ENCODE assay signal across 24 mouse cellular contexts in the genomic region with DNA sequence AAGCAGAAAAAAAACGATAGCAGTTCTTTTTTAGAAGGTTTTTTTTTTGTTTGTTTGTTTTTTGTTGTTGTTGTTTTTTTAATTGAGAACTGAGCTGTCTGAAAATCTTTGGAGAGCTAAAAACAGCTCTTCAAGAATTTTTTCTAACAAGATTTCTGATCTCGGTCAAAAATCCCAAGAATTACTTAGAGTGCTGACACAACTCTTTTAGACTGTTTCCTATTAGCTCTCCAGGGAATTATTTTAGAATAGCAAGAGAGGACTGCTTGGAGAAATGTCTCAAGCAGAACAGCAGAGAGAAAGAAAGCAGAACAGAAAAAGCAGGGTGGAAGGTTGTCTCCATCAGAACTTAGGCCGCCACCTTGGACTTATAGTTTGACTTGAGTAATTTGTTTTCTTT.
"Had no signal": no experiment of that assay in that cellular context is flagged by ENCODE, and none has a peak within 500 bp of the region (broad histone marks: within the 10 kb centered on the region; RNA-seq: fewer than 3 reads in every experiment).

No protein-coding gene starts in this region.

- H3K27ac ChIP-seq: layer of hippocampus, adult 2 months; limb, embryonic 10.5 days; limb, embryonic 13.5 days; liver, embryonic 12.5 days; liver, embryonic 15.5 days; lung, embryonic 15.5 days; midbrain, embryonic 10.5 days; neural tube, embryonic 12.5 days; neural tube, embryonic 15.5 days; stomach, postnatal 0 days had no signal

- H3K4me3 ChIP-seq: layer of hippocampus, adult 2 months; limb, embryonic 10.5 days; limb, embryonic 13.5 days; liver, embryonic 12.5 days; liver, embryonic 15.5 days; lung, embryonic 15.5 days; megakaryocyte, embryonic 14.5 days; midbrain, embryonic 10.5 days; neural tube, embryonic 12.5 days; neural tube, embryonic 15.5 days had no signal

- H3K4me1 ChIP-seq: limb, embryonic 10.5 days; limb, embryonic 13.5 days; liver, embryonic 12.5 days; liver, embryonic 15.5 days; lung, embryonic 15.5 days; megakaryocyte, embryonic 14.5 days; midbrain, embryonic 10.5 days; neural tube, embryonic 12.5 days; neural tube, embryonic 15.5 days had no signal

- DNase-seq: layer of hippocampus, adult 9-11 months; liver; lung, adult 18-20 months; lung, postnatal 10 days; lung, postnatal 36 days; midbrain, embryonic 14.5 days; right cerebral cortex, adult 18-20 months; right cerebral cortex, postnatal 14 days; right cerebral cortex, postnatal 4 days; thymus, adult 2 months; thymus, postnatal 14 days; thymus, postnatal 4 days had no signal

- ATAC-seq: intestine, postnatal 0 days; liver, embryonic 12.5 days had no signal

- H3K27me3 ChIP-seq: liver, embryonic 12.5 days; liver, embryonic 15.5 days; lung, embryonic 15.5 days; megakaryocyte, embryonic 14.5 days; neural tube, embryonic 12.5 days; neural tube, embryonic 15.5 days had no signal

- H3K9me3 ChIP-seq: limb, embryonic 10.5 days; liver, embryonic 12.5 days; liver, embryonic 15.5 days; lung, embryonic 15.5 days; midbrain, embryonic 10.5 days; neural tube, embryonic 12.5 days; neural tube, embryonic 15.5 days had no signal

- H3K4me2 ChIP-seq: limb, embryonic 13.5 days; liver, embryonic 12.5 days; liver, embryonic 15.5 days; lung, embryonic 15.5 days; neural tube, embryonic 12.5 days; neural tube, embryonic 15.5 days had no signal

- H3K36me3 ChIP-seq: limb, embryonic 10.5 days; limb, embryonic 13.5 days; liver, embryonic 12.5 days; liver, embryonic 15.5 days; lung, embryonic 15.5 days; midbrain, embryonic 10.5 days; neural tube, embryonic 12.5 days; neural tube, embryonic 15.5 days had no signal

- H3K9ac ChIP-seq: limb, embryonic 13.5 days; liver, embryonic 12.5 days; liver, embryonic 15.5 days; lung, embryonic 15.5 days; neural tube, embryonic 12.5 days; neural tube, embryonic 15.5 days had no signal
